Mouse (Mus musculus): ENCODE data around the gene Alg5.
A peak's percentile ranks its signal among the peaks of the same experiment; 100 is the strongest.

Gene Alg5

DNA sequence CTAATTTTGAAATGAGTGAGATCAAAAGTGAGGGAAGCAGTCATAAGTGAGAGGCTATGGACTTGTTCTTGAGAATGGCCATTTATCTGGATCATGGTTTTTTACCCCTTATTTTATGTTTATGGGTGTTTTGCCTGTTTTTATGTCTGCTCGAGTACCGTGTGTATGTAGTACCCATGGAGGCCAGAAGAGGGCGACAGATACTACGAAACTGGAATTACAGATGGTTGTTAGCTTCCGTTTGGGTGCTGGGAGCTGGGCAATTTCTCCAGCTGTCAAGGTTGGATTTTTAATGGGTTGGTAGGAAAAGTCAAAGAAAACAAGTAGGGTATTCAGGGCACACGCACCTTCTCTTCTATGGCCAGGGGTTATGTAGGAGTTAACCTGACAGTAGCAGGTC, 58.4 kb downstream of the Alg5 start:
- peak; percentile 60 for DNase-seq (ENCODE audit: low read depth, low spot score)

DNA sequence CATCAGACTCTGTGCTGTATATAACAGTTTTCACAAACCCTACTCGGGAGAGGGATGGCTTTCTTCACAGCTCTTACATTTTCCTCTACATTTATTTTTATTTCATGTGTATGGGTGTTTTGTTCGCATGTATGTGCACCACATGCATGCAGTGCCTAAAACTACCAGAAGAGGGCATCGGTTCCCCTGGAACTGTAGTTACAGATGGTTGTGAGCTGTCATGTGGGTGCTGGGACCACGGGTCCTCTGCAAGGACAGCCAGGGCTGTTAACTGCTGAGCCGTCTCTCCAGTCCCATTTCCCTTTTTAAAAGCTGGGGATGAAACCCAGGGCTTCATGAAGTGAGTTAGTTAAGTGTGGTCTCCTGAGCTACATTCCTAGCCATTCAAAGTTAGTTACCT, 60.0 kb downstream of the Alg5 start:
- DNase-seq (ENCODE audit: low read depth, low spot score): peak; percentile 64

DNA sequence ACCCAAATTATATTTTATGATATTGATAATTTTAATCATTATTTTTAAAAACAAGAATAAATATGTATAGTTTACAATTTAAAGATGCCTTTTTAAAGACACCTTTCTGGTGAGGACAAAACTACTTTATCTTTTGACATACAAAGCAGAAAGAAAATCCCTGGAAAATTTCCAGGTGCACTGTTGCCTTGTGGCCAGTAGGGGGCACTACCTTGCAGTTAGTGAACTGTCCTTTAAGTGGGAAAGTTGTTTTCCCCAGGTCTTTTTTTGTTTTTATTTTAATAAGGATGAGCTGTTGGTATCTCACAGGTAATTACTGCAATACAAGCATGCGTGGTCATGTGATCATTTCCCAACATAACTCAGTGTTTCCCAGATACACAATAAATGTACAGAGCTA, 60.5 kb downstream of the Alg5 start:
- peak; percentile 45 for DNase-seq (ENCODE audit: low read depth, low spot score)

DNA sequence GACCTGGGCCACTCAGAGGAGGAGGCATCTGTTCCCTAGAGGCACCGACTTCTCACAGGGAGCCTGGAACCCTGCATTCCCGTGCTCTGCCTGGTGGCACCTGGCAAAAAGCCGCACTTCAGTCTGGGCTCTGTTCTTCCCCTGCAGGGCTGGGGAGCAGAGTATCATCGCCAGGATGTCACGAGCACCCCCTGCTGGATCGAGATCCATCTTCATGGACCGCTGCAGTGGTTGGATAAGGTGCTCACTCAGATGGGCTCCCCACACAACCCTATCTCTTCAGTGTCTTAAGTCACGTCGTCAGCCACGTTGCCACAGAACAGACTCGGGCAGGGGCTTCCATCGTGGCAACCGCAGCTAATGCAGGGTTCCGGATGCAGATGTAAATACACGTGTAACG, 61.9 kb downstream of the Alg5 start:
- DNase-seq (ENCODE audit: low read depth, low spot score): peak; percentile 85
